Comparison of ENCODE assay signal across 9 mouse cellular contexts in genomic region chr11:118443201-118443970, GRCm38 (mm10). TPM values are rescaled to one million over a fixed set of nuclear protein-coding genes. Genes with fewer than 3 reads are reported as not detected.
DNase-seq lines count a peak whose midpoint lies in the region; ATAC-seq and TF ChIP-seq lines count a peak whose summit lies in the region.
"Had no signal": no experiment of that assay in that cellular context is flagged by ENCODE, and none has a peak within 500 bp of the region (broad histone marks: within the 10 kb centered on the region; RNA-seq: fewer than 3 reads in every experiment).

No protein-coding gene starts in this region.

- no peak overlapping the region for H3K9ac ChIP-seq in CH12.LX (ENCODE audit: insufficient read depth, low read depth)
- H3K9ac ChIP-seq in heart, postnatal 0 days (replicated peaks; ENCODE audit: low read depth, low read length) = no peak overlapping the region
- H3K9ac ChIP-seq: limb, embryonic 15.5 days had no signal

- H3K4me2 ChIP-seq in CH12.LX (ENCODE audit: insufficient read depth, low read depth, poor library complexity, severe bottlenecking) = no peak overlapping the region
- H3K4me2 ChIP-seq in heart, postnatal 0 days (ENCODE audit: low read depth, low read length) = no peak overlapping the region
- H3K4me2 ChIP-seq: limb, embryonic 15.5 days had no signal

- peak; percentile 88 for TF ChIP-seq RAD21 in CH12.LX (IDR thresholded peaks at IDR 0.05; ENCODE audit: low read depth, low read length)

- peak; percentile 47 to 59 for DNase-seq in frontal cortex, postnatal 25 days (ENCODE audit: low spot score in 2 of 2)
- peak; percentile 73 for DNase-seq in CH12.LX (ENCODE audit: extremely low read depth)
- peak; percentile 82 to 90 for DNase-seq in cerebellum, postnatal 14 days
- peak; percentile 74 for DNase-seq in heart, postnatal 0 days (ENCODE audit: low spot score)
- DNase-seq in layer of hippocampus, postnatal 10 days (ENCODE audit: low spot score in 2 of 2) = peak; percentile 82
- peak; percentile 66 for DNase-seq in mesoderm, embryonic 11.5 days (ENCODE audit: low read depth, low spot score)
- peak; percentile 49 to 85 for DNase-seq in thymus, postnatal 10 days (ENCODE audit: low spot score in 2 of 2)

- no peak for ATAC-seq in frontal cortex, adult (ENCODE audit: low TSS enrichment)
- ATAC-seq in heart, postnatal 0 days (ENCODE audit: insufficient read depth, low read depth) = peak; percentile 66; the same call in 1 of the 2 replicates

- H3K27me3 ChIP-seq in CH12.LX (replicated peaks) = peaks cover 85% of the 10 kb centered on the region
- no peaks in the 10 kb centered on the region; the same call in 1 of the 2 replicates for H3K27me3 ChIP-seq in heart, postnatal 0 days (ENCODE audit: control insufficient read depth, insufficient read depth, low read length)

- TF ChIP-seq POLR2A in CH12.LX (IDR thresholded peaks at IDR 0.05; ENCODE audit: low read depth, low read length) = no peak

- H3K4me3 ChIP-seq in CH12.LX (replicated peaks in 1 of 3; ENCODE audit: low read depth in 2 of 3, low read length in 2 of 3, poor library complexity in 1 of 3) = no peak overlapping the region
- no peak overlapping the region for H3K4me3 ChIP-seq in heart, postnatal 0 days (ENCODE audit: low read depth, low read length)
- H3K4me3 ChIP-seq: limb, embryonic 15.5 days had no signal

- peaks cover 0 to 5% of the 10 kb centered on the region in 2 experiments; a peak in 2 of 4 replicates for H3K4me1 ChIP-seq in CH12.LX (ENCODE audit: control insufficient read depth in 1 of 2, insufficient read depth in 2 of 2)
- peaks cover 7% of the 10 kb centered on the region; the same call in 1 of the 2 replicates for H3K4me1 ChIP-seq in heart, postnatal 0 days (ENCODE audit: control insufficient read depth, insufficient read depth)

- peak; percentile 96 to 97 for TF ChIP-seq CTCF in CH12.LX (conservative IDR thresholded peaks at IDR 0.05 in 1 of 2, IDR thresholded peaks at IDR 0.05 in 1 of 2; ENCODE audit: low read depth in 2 of 2, low read length in 2 of 2)
- peak; percentile 87 for TF ChIP-seq CTCF in heart, postnatal 0 days (IDR thresholded peaks at IDR 0.05; ENCODE audit: low read depth)

- no peaks in the 10 kb centered on the region for H3K79me2 ChIP-seq in CH12.LX (replicated peaks; ENCODE audit: control insufficient read depth, extremely low read depth, insufficient read depth, poor library complexity, severe bottlenecking)

- WGBS in heart, postnatal 0 days = 30% methylated on average over 11 of the region's 11 CpGs

- in situ Hi-C loops in CH12.LX (cut with MboI; ENCODE audit: low pct_ligation_motif_present, low pct_unique_long_range_greater_than_20kb, low sequenced_read_pairs) = loop anchor here (10.0 to 25.0 kb wide), 2 partner anchors 61 to 294 kb away; no protein-coding TSS in a partner anchor

- H3K27ac ChIP-seq in CH12.LX (ENCODE audit: insufficient read depth, low read depth) = no peak overlapping the region
- H3K27ac ChIP-seq in heart, postnatal 0 days (ENCODE audit: low read depth) = no peak overlapping the region
- H3K27ac ChIP-seq: limb, embryonic 15.5 days had no signal

- no peak for TF ChIP-seq EP300 in CH12.LX (IDR thresholded peaks at IDR 0.05; ENCODE audit: low read length)
- TF ChIP-seq EP300 in heart, postnatal 0 days (IDR thresholded peaks at IDR 0.05; ENCODE audit: low read depth) = no peak

- no peaks in the 10 kb centered on the region for H3K36me3 ChIP-seq in CH12.LX (replicated peaks in 1 of 2; ENCODE audit: control insufficient read depth in 1 of 2, insufficient read depth in 1 of 2, low read length in 1 of 2)
- H3K36me3 ChIP-seq in heart, postnatal 0 days (replicated peaks; ENCODE audit: control insufficient read depth, insufficient read depth, low read length) = 0 out of 2 replicates have a peak, but pooled peaks cover 5% of the 10 kb centered on the region

- dilution Hi-C loops in CH12.LX (cut with MboI; ENCODE audit: extremely low pct_ligation_motif_present, extremely low pct_unique_long_range_greater_than_20kb, low sequenced_read_pairs) = no loop called here

- peaks cover 5% of the 10 kb centered on the region for H3K9me3 ChIP-seq in CH12.LX (replicated peaks; ENCODE audit: low read length)
- no peaks in the 10 kb centered on the region for H3K9me3 ChIP-seq in heart, postnatal 0 days (replicated peaks; ENCODE audit: control insufficient read depth, low read length)
- H3K9me3 ChIP-seq: limb, embryonic 15.5 days had no signal

TF ChIP-seq in CH12.LX, 34 proteins besides CTCF, POLR2A, EP300 and RAD21 (continues in another document):
- TF ChIP-seq SIN3A (IDR thresholded peaks at IDR 0.05; ENCODE audit: low read length) (no peak), JUN (IDR thresholded peaks at IDR 0.05; ENCODE audit: insufficient read depth, low read depth, low read length) (no peak), KAT2A (IDR thresholded peaks at IDR 0.05; ENCODE audit: insufficient replicate concordance, low read length) (0 out of 2 replicates have a peak, but pooled peaks have one; percentile 21), MEF2A (IDR thresholded peaks at IDR 0.05; ENCODE audit: borderline replicate concordance, low read depth, low read length) (0 out of 2 replicates have a peak, but pooled peaks have one; percentile 25), NRF1 (IDR thresholded peaks at IDR 0.05; ENCODE audit: low read depth, low read length) (0 out of 2 replicates have a peak, but pooled peaks have one; percentile 19), POLR2AphosphoS2 (IDR thresholded peaks at IDR 0.05; ENCODE audit: low read depth, low read length) (no peak), E2F4 (IDR thresholded peaks at IDR 0.05; ENCODE audit: insufficient replicate concordance, low read depth, low read length) (no peak), MYC (IDR thresholded peaks at IDR 0.05; ENCODE audit: low read depth, low read length) (no peak), ZNF384 (IDR thresholded peaks at IDR 0.05; ENCODE audit: low read depth, low read length) (no peak), MAFK (IDR thresholded peaks at IDR 0.05; ENCODE audit: insufficient replicate concordance, low read length) (no peak), GABPA (IDR thresholded peaks at IDR 0.05; ENCODE audit: insufficient replicate concordance, low read depth, low read length) (no peak), PAX5 (IDR thresholded peaks at IDR 0.05; ENCODE audit: low read length) (no peak), TBP (conservative IDR thresholded peaks at IDR 0.05; ENCODE audit: low read depth, low read length) (no peak), USF1 (IDR thresholded peaks at IDR 0.05; ENCODE audit: low read depth, low read length) (no peak), CHD2 (IDR thresholded peaks at IDR 0.05; ENCODE audit: low read length) (0 out of 2 replicates have a peak, but pooled peaks have one; percentile 28), ZKSCAN1 (IDR thresholded peaks at IDR 0.05; ENCODE audit: borderline replicate concordance, low read depth, low read length) (no peak), UBTF (IDR thresholded peaks at IDR 0.05; ENCODE audit: low read depth, low read length) (no peak), ELF1 (IDR thresholded peaks at IDR 0.05; ENCODE audit: low read depth, low read length) (peak; percentile 26; the same call in 1 of the 2 replicates), USF2 (conservative IDR thresholded peaks at IDR 0.05; ENCODE audit: low read depth, low read length) (no peak), TCF12 (IDR thresholded peaks at IDR 0.05; ENCODE audit: low read depth, low read length) (0 out of 2 replicates have a peak, but pooled peaks have one; percentile 14), RCOR1 (conservative IDR thresholded peaks at IDR 0.05; ENCODE audit: low read depth, low read length) (no peak), BHLHE40 (IDR thresholded peaks at IDR 0.05; ENCODE audit: low read depth, low read length) (no peak), IRF4 (IDR thresholded peaks at IDR 0.05; ENCODE audit: low read depth, low read length) (peak; percentile 47; the same call in 1 of the 2 replicates), MXI1 (IDR thresholded peaks at IDR 0.05; ENCODE audit: low read depth, low read length) (no peak), JUND (conservative IDR thresholded peaks at IDR 0.05; ENCODE audit: low read depth, low read length) (no peak), NELFE (IDR thresholded peaks at IDR 0.05; ENCODE audit: low read depth, low read length) (peak; percentile 46; the same call in 1 of the 2 replicates), MAX (IDR thresholded peaks at IDR 0.05; ENCODE audit: low read length) (0 out of 2 replicates have a peak, but pooled peaks have one; percentile 21)

RNA-seq across cellular contexts. Expression of gene C1qtnf1, which starts 15.4 kb away (rescaled TPM):
- total RNA-seq in CH12.LX (2012; rRNA removed) (0.13 and 0.76 TPM in 2 replicates), CH12.LX (2014; rRNA removed) (0.15 and 0.19 TPM in 2 replicates)
- polyA plus RNA-seq in CH12.LX (2012; ENCODE audit: insufficient read length, low read depth) = 0.12 TPM in 1 of 2 replicates, not detected in the other
- 5.8 and 12.6 TPM in 2 replicates for total RNA-seq in heart, postnatal 0 days (2014; rRNA removed; ENCODE audit: low replicate concordance)
- polyA plus RNA-seq in heart, postnatal 0 days (2015; fragmentation: Nextera tagmentation; extraction: Ambion mirVana) = 7.8 and 8.3 TPM in 2 replicates
- 1 to 10 TPM; 4.2 to 4.9 TPM for total RNA-seq in layer of hippocampus, postnatal 10 days (2021)

RNA-seq across cellular contexts. Expression of gene Cant1, which starts 24.5 kb away (rescaled TPM):
- total RNA-seq in CH12.LX (2012; rRNA removed) = 36.7 and 40.2 TPM in 2 replicates
- total RNA-seq in CH12.LX (2014; rRNA removed) = 25.1 and 28.8 TPM in 2 replicates
- 31.2 and 31.8 TPM in 2 replicates for polyA plus RNA-seq in CH12.LX (2012; ENCODE audit: insufficient read length, low read depth)
- total RNA-seq in heart, postnatal 0 days (2014; rRNA removed; ENCODE audit: low replicate concordance) = 28.3 and 35.5 TPM in 2 replicates
- 10.4 and 12.6 TPM in 2 replicates for polyA plus RNA-seq in heart, postnatal 0 days (2015; fragmentation: Nextera tagmentation; extraction: Ambion mirVana)
- 10 to 100 TPM; 37.9 to 39.6 TPM for total RNA-seq in layer of hippocampus, postnatal 10 days (2021)

RNA-seq across cellular contexts. Expression of gene Engase, which starts 33.2 kb away (rescaled TPM):
- total RNA-seq in CH12.LX (2012; rRNA removed) = 12.1 and 13.6 TPM in 2 replicates
- total RNA-seq in CH12.LX (2014; rRNA removed) = 6.0 and 7.0 TPM in 2 replicates
- 6.2 and 9.7 TPM in 2 replicates for polyA plus RNA-seq in CH12.LX (2012; ENCODE audit: insufficient read length, low read depth)
- 9.1 and 12.0 TPM in 2 replicates for total RNA-seq in heart, postnatal 0 days (2014; rRNA removed; ENCODE audit: low replicate concordance)
- 3.0 and 3.6 TPM in 2 replicates for polyA plus RNA-seq in heart, postnatal 0 days (2015; fragmentation: Nextera tagmentation; extraction: Ambion mirVana)
- 10 to 100 TPM; 14.0 to 14.4 TPM for total RNA-seq in layer of hippocampus, postnatal 10 days (2021)

RNA-seq across cellular contexts. Expression of gene Lgals3bp, which starts 41.5 kb away (rescaled TPM):
- 67.3 and 93.0 TPM in 2 replicates for total RNA-seq in CH12.LX (2012; rRNA removed)
- total RNA-seq in CH12.LX (2014; rRNA removed) = 134 and 146 TPM in 2 replicates
- 310 and 338 TPM in 2 replicates for polyA plus RNA-seq in CH12.LX (2012; ENCODE audit: insufficient read length, low read depth)
- total RNA-seq in heart, postnatal 0 days (2014; rRNA removed; ENCODE audit: low replicate concordance) = 77.9 and 83.1 TPM in 2 replicates
- polyA plus RNA-seq in heart, postnatal 0 days (2015; fragmentation: Nextera tagmentation; extraction: Ambion mirVana) = 27.6 and 28.6 TPM in 2 replicates
- total RNA-seq in layer of hippocampus, postnatal 10 days (2021) = 10 to 100 TPM in 1 of 2 experiments, 1 to 10 TPM in 1; 9.3 to 10.7 TPM
